Mouse (Mus musculus) liver, embryonic 14.5 days (tissue): ENCODE results near the gene Plgrkt. TPM values are rescaled to one million over a fixed set of nuclear protein-coding genes. Genes with fewer than 3 reads are reported as not detected.

Source experiments
- ATAC-seq: fragments of 200-750 bp; cut with Nextera tagmentation; 2 replicates; pipeline ENCODE4 v1.8.0; 2017; ENCODE audit warnings: moderate number of reproducible peaks, mild to moderate bottlenecking, moderate library complexity; ENCODE audit not compliant: insufficient read depth
- DNase-seq, 3 experiments: peaks; one replicate each; pipeline ENCODE4 v3.0.0-alpha.2; 2012 to 2013; ENCODE audit warnings: low read depth in 3 of 3, low spot score in 3 of 3
- H3K27ac ChIP-seq: fragments of 300-500 bp; sonication (generic); 2 replicates; pipeline ENCODE4 v1.5.1; 2014; ENCODE audit warnings: moderate library complexity, mild to moderate bottlenecking, control low read depth, inconsistent platforms
- H3K27me3 ChIP-seq: fragments of 300-500 bp; sonication (generic); 2 replicates; pipeline ENCODE4 v1.6.1; 2014; ENCODE audit warnings: mild to moderate bottlenecking, low read length, moderate library complexity; ENCODE audit not compliant: control insufficient read depth, insufficient read depth
- H3K36me3 ChIP-seq: fragments of 300-500 bp; sonication (generic); replicated peaks from 2 replicates; pipeline ENCODE4 v1.6.1; 2014; ENCODE audit warnings: low read depth; ENCODE audit not compliant: control insufficient read depth, insufficient read depth
- H3K4me1 ChIP-seq, 2 experiments: fragments of 200-500 bp in 1 of 2; fragments of 300-500 bp in 1 of 2; sonication (generic) in 1 of 2; replicated peaks; 2 replicates each; pipeline ENCODE4 v1.6.1; 2012 to 2014; ENCODE audit warnings: antibody characterized with exemption in 1 of 2, inconsistent platforms in 1 of 2, low read length in 1 of 2; ENCODE audit not compliant: control insufficient read depth in 2 of 2, insufficient read depth in 2 of 2
- H3K4me2 ChIP-seq: fragments of 300-500 bp; sonication (generic); 2 replicates; pipeline ENCODE4 v1.6.1; 2014; ENCODE audit warnings: low read depth, mild to moderate bottlenecking, control low read depth, moderate library complexity
- H3K4me3 ChIP-seq, 2 experiments: fragments of 200-500 bp in 1 of 2; fragments of 300-500 bp in 1 of 2; sonication (generic) in 1 of 2; 2 replicates each; pipeline ENCODE4 v1.5.1; 2012 to 2014; ENCODE audit warnings: low read depth in 2 of 2, low read length in 2 of 2, mild to moderate bottlenecking in 2 of 2, control low read depth in 1 of 2, inconsistent platforms in 1 of 2, moderate library complexity in 1 of 2; ENCODE audit not compliant: insufficient read depth in 1 of 2
- H3K9ac ChIP-seq: fragments of 300-500 bp; sonication (generic); replicated peaks from 2 replicates; pipeline ENCODE4 v1.6.1; 2014; ENCODE audit warnings: mild to moderate bottlenecking, control low read depth, moderate library complexity
- H3K9me3 ChIP-seq: fragments of 300-500 bp; sonication (generic); 2 replicates; pipeline ENCODE4 v1.6.1; 2016; ENCODE audit warnings: low read length, mixed read lengths; ENCODE audit not compliant: control insufficient read depth
- CTCF ChIP-seq: IDR thresholded peaks from 2 replicates; pipeline ENCODE4 v1.5.1; 2016; ENCODE audit warnings: antibody characterized with exemption, low read depth, control low read depth
- EP300 ChIP-seq: IDR thresholded peaks from 2 replicates; pipeline ENCODE4 v1.6.1; 2016; ENCODE audit warnings: antibody characterized with exemption, low read depth
- WGBS: fragments of 180-500 bp; shearing (Covaris S2); extraction: QIAGEN DNeasy Blood & Tissue Kit; methylation state at CpG from one replicate; pipeline ENCODE4 v1.1.7; 2014; ENCODE audit not compliant: insufficient replicate concordance; 5-methylcytosine and 5-hydroxymethylcytosine counted together
- polyA plus RNA-seq, 2 experiments: library from polyadenylated mRNA; depleted of rRNA in 1 of 2; stranded (reverse) in 1 of 2; unstranded in 1 of 2; fragments of >200 nt; fragmentation: Nextera tagmentation in 1 of 2; extraction: Ambion mirVana in 1 of 2; gene quantifications; 2 replicates each; pipeline versions ENCODE4 v1.2.1 to v1.2.3; 2012 to 2014

The Plgrkt gene
- polyA plus RNA-seq, 2 experiments = 21.9 to 28.3 TPM

- no peak for DNase-seq
- Histone ChIP-seq H3K4me3 (no peak overlapping the region), H3K9ac (no peak overlapping the region), H3K9me3 (no peaks in the 10 kb centered on the region), H3K36me3 (no peaks in the 10 kb centered on the region), H3K4me1 (peaks cover 3 to 10% of the 10 kb centered on the region in 2 experiments; a peak in 3 of 4 replicates), H3K27ac (no peak overlapping the region), H3K27me3 (0 out of 2 replicates have a peak, but pooled peaks cover 2% of the 10 kb centered on the region), H3K4me2 (no peak overlapping the region)
- 88% methylated on average over 4 of the region's 4 CpGs for WGBS
- no peak for ATAC-seq
- no peak for TF ChIP-seq EP300
- TF ChIP-seq CTCF = no peak
Measured at GRCm38 (mm10) chr19:29326396-29326795, 40.8 kb downstream of the Plgrkt start.

- Histone ChIP-seq H3K9ac (no peak overlapping the region), H3K4me3 (peak overlapping the region in 1 of 2 experiments; percentile 9; a peak in 1 of 4 replicates), H3K9me3 (no peaks in the 10 kb centered on the region), H3K27ac (no peak overlapping the region), H3K4me2 (peak overlapping the region; percentile 52), H3K36me3 (no peaks in the 10 kb centered on the region), H3K4me1 (peaks cover 3 to 10% of the 10 kb centered on the region in 2 experiments; a peak in 3 of 4 replicates), H3K27me3 (0 out of 2 replicates have a peak, but pooled peaks cover 2% of the 10 kb centered on the region)
- no peak for TF ChIP-seq EP300
- no peak for TF ChIP-seq CTCF
- ATAC-seq (no peak), DNase-seq (no peak)
- 63% methylated on average over 9 of the region's 9 CpGs for WGBS
Measured at GRCm38 (mm10) chr19:29325852-29326180, 41.4 kb downstream of the Plgrkt start.

GRCm38 (mm10) chr19:29325053-29325851, 41.9 kb downstream of the Plgrkt start, which contains the start of gene Insl6:
TSS of gene Insl6 (minus strand) at chr19:29325356.
- H3K4me2 ChIP-seq = peak within 1 kb of the TSS; percentile 52
- H3K9ac ChIP-seq = no peak within 1 kb of the TSS
- H3K27ac ChIP-seq = no peak within 1 kb of the TSS

GRCm38 (mm10) chr19:29323416-29324049, 43.7 kb downstream of the Plgrkt start:
- no peak overlapping the region for H3K9ac ChIP-seq
- 60% methylated on average over 8 of the region's 8 CpGs for WGBS
- TF ChIP-seq EP300 (no peak), CTCF (no peak)
- DNase-seq (no peak), ATAC-seq (no peak)
- 0 out of 2 replicates have a peak, but pooled peaks cover 2% of the 10 kb centered on the region for H3K27me3 ChIP-seq
- H3K36me3 ChIP-seq = no peaks in the 10 kb centered on the region
- no peak overlapping the region for H3K4me2 ChIP-seq
- H3K4me1 ChIP-seq = peaks cover 3 to 10% of the 10 kb centered on the region in 2 experiments; a peak in 3 of 4 replicates
- no peaks in the 10 kb centered on the region for H3K9me3 ChIP-seq
- no peak overlapping the region for H3K27ac ChIP-seq
- H3K4me3 ChIP-seq = no peak overlapping the region

More at GRCm38 (mm10) chr19:29325053-29325851, 41.9 kb downstream of the Plgrkt start, which contains the start of gene Insl6:
- DNase-seq (peak; percentile 49 to 60 (median 56)), ATAC-seq (peak; percentile 97)
- Histone ChIP-seq H3K36me3 (no peaks in the 10 kb centered on the region), H3K27me3 (0 out of 2 replicates have a peak, but pooled peaks cover 2% of the 10 kb centered on the region), H3K9me3 (no peaks in the 10 kb centered on the region), H3K4me1 (peaks cover 3 to 10% of the 10 kb centered on the region in 2 experiments; a peak in 3 of 4 replicates), H3K4me3 (peak within 1 kb of the TSS; percentile 11 to 55)
- TF ChIP-seq CTCF (no peak), EP300 (no peak)
- 4% methylated on average over 31 of the region's 31 CpGs for WGBS

- Histone ChIP-seq H3K36me3 (peaks cover 38% of the 10 kb centered on the region), H3K27me3 (no peaks in the 10 kb centered on the region), H3K9me3 (no peaks in the 10 kb centered on the region), H3K4me2 (no peak overlapping the region), H3K27ac (no peak overlapping the region), H3K4me3 (no peak overlapping the region), H3K9ac (no peak overlapping the region), H3K4me1 (no peaks in the 10 kb centered on the region)
- DNase-seq (no peak), ATAC-seq (no peak)
- WGBS = 86% methylated on average over 7 of the region's 7 CpGs
- TF ChIP-seq CTCF = no peak
- no peak for TF ChIP-seq EP300
Measured at GRCm38 (mm10) chr19:29312661-29313060, 54.5 kb downstream of the Plgrkt start.
